Mouse (Mus musculus): ENCODE data around the gene Slc35e3.
"Not testable (repeated sequence)": the region's sequence is repeated elsewhere in the genome, so short reads cannot be mapped to it uniquely, and the experiment has no call there.

Gene Slc35e3

DNA sequence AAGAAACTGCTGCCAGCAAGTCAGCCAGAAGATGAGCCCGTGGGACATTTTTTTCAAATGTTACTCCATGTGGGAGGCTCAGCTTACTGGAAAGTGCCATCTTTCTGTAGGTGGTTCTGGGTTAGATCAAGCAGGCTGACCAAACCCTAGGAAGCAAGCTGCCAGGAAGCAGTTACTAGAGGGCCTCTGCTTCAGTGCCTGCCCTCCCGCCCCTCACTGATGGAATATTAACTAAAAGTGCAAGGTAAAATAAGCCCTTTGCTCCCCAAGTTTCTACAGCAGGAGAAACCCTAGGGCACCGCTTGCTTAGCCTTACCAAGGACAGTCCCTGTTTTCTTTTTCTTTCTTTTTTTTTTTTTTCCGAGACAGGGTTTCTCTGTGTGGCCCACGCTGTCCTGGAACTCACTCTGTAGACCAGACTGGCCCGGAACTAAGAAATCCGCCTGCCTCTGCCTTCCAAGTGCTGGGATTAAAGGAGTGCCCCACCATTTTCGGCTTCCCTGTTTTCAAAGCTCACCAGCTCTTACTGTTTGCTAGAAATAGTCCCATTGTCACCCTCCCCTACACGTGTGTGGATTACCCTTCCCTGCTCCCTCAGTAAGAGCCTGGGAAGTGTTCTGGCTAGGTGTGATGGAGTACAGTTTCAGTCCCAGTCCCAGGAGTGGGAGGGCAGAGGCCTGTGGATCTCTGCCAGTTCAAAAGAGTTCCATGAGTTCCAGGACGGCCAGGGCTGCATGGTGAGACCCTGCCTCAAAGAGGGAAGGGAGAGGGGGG is 2.3 kb upstream of the Slc35e3 start:
- no peak for DNase-seq

DNA sequence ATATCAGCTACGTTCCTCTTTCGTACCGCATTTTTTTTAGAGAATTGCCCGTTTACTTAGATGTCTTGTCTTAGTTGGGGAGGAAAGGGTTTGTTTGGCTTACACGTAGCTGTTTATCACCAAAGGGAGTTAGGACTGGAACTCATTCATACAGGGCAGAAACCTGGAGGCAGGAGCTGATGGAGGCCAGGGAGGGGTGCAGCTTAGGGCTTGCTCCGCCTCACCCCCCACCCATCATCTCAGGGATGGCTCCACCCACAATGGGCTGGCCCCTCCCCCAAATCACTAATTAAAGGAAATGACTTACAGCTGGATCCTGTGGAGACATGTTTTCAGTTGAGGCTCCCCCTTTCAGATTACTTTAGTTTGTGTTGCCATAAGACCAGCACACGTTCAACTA is 1.5 kb upstream of the Slc35e3 start:
- peak; percentile 19 for DNase-seq

DNA sequence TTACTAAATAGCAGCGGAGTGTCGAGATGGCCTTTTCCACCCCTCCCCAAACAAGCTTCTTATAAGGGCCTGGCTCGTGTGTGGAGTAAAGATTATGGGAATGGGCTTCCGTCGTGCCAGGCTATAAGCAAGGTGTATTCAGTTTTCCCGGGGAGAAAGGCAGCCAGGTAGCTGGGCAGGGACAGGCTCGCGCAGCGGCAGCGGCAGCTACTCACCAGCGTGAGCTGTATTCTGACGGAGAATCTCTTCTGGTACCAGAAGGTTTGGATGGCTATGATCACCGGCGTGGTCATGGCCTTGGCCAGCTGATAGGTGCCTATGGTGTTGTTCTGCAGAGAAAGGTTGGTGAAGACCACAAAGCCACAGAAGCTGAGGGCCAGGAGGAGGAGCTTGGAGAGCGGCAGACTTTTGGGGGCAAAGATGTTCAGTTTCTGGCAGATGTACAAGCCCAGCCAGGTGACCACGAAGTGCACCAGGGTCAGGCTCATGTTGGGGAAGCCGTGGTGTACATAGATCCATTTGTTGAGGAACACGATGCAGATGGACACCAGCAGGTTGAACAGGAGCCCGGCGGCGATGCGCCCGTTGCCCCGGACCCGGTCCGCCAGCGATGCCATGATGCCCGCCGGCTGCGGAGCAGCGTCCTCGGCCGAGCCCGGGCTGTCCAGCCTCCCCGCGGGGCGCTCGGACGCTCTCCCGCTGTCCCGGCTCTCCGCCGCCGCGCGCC is 432 bp downstream of the Slc35e3 start:
- DNase-seq, result peak; percentile 44

DNA sequence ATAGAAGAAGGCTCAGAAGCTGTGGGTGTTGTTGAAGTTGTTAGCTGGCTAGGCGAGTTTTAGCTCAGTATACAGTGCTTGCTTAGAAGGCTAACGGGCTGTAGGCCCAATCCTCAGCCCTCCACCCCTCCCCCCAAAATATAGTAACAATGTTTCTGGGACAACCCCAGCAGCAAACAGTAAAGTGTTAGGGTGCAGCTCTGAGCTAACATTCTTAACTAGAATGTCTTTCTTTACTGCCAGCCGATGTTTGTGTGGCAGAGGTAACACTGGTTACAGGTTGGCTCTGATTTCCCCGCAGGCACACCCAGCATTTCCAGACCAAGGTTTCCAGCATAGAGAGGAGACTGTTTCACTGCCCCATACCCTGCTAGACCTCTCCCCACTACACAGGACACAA is 2.2 kb downstream of the Slc35e3 start:
- no peak for DNase-seq

DNA sequence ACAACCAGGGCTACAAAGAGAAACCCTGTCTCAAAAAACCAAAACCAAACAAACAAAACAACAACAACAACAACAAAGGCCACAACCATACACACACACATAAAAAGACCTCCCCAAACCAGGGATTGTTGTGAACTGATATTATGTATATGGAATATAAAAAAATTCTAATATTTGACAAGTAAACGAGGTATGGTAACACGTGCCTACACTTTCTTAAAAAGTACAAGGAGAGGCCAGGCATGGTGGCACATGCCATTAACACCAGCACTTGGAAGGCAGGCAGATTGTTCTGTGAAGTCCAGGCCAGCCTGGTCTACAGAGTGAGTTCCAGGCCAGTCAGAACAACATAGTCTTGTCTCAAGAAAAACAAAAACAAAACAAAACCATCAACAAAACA is 3.0 kb downstream of the Slc35e3 start:
- no peak for DNase-seq

DNA sequence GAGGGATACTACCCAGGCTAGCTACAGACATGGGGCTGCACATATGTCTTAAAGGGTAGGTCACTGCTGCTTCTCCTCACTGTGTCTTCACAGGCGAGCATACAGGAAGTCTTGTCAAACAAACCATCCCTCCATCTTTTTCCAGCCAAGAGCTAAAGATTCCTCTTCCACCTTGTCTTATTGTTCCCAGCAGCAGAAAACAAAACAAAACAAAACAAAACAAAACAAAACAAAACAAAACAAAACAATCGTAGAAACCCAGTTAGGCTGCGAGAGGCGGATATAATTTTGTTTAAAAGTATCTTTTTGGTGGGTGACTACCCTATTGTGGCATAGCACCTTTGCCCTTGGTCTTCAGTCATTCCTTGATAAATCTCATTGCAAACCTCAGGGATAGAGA is 3.5 kb downstream of the Slc35e3 start:
- no peak for DNase-seq

DNA sequence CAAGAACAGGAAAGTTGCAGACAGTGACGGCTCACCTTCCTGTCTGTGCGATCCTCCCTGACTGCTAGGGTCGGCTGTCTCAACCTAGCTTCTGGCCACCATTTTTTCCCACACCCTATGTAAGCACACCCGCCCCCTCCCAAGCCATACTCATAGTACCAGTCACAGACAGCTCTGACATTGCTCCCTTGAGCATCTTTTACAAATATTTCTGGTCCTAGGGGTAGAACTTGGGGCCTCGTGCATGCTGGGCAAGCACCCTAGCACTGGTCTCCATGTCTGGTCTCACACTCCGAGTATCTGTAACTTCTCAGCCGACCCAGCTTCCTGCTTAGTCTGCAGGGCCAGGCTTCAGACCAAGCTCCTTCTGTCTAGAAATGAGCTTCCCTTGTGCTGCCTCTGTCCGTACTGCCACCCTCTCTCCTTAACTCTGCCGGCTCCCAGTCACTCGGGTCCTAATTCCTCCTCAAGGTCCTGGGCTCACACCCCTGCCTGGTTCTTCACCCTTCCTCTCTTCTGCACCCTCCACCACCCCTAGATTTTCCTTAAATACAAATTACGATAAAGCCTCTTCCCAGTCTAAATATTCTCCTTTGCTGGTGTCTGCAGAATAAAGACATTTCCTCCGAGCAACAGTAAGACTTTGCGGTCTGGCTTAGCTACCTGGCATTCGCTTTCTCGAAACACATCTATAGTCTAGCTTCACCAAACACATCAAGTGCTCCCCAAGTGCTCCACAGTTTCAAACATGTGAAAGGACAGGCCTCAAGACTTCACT is 4.3 kb downstream of the Slc35e3 start:
- DNase-seq, result no peak

DNA sequence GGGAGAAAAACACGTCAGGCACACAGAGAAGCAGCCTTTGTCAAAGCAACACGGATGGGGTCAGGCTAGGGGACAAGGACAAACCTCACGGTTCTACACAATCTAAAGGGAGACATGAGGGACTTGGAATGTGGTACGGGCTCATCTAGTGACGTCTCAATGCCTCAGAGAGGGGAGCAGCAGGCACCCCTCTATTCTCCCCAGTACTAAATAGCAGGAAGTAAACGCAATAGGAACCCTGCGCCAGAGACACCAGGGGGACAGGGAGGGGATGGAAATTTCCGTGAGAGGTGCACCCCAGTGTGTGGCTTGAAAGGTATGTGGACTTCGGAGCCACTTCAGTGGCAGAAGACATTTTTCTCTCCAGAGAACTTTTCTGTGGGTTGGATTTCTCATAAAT is 5.2 kb downstream of the Slc35e3 start:
- no peak for DNase-seq

DNA sequence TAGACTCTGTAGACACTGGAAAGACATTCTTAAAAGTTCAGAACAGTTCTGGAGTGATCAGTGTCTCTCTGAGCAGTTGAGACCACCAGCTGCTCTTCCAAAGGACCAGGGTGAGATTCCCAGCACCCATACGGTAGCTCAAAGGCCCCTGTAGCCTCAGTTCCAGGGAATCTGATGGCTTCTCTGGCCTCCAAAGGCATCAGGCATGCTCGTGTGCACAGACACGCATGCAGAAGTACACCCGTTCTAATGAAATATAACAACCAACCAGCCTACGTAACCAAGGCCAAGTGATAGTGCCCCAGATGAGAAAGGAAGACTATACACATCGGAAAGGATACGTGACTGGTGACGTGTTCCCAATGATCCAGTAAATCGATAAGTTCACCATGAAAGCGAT is 6.0 kb downstream of the Slc35e3 start:
- DNase-seq, result no peak

DNA sequence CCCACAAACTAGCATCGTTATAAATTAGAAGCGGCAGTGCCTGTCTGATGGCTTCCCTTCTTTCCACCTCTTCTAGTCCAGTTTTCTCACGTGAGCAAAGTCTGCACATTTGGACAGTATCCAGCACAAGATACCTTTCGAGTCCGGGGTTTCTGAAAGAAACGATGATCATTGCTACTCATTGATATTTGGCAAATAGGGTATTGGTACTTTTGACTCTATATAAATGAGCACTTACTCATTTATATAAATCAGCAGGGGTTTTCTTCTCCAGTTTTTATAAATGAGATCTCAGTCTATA is 6.6 kb downstream of the Slc35e3 start:
- no peak for DNase-seq

DNA sequence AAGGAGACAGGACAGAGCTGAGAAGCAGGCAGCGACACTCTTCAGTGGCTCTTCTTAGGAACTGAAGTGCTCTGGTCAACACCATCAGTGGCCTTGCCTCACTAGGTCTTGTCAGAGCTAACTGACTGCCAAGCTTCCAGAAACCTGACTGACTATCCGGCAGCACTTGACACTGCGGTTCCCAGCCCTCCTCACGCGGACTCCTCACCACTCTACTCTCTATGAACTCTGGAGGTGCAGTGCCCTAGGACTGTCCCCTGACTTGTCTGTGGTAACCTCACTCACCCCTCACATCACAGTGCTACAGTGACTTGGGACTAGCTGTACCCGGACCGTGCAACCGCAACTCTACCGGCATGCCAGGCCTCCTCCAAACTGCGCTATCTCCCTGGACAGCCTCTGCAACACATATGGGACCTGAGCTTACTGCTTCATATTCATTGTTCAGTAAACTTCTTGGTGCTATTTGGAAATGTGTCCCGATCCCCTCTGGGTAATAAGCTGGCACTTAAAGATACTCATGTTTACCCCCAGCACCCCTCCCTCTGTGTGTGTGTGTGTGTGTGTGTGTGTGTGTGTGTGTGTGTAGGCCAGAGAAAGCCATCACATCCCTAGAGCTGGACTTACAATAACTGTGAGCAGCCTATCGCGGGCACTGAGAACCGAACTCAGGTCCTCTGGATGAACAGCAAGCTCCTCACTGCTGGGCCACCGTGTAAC is 7.1 kb downstream of the Slc35e3 start:
- no peak for DNase-seq

DNA sequence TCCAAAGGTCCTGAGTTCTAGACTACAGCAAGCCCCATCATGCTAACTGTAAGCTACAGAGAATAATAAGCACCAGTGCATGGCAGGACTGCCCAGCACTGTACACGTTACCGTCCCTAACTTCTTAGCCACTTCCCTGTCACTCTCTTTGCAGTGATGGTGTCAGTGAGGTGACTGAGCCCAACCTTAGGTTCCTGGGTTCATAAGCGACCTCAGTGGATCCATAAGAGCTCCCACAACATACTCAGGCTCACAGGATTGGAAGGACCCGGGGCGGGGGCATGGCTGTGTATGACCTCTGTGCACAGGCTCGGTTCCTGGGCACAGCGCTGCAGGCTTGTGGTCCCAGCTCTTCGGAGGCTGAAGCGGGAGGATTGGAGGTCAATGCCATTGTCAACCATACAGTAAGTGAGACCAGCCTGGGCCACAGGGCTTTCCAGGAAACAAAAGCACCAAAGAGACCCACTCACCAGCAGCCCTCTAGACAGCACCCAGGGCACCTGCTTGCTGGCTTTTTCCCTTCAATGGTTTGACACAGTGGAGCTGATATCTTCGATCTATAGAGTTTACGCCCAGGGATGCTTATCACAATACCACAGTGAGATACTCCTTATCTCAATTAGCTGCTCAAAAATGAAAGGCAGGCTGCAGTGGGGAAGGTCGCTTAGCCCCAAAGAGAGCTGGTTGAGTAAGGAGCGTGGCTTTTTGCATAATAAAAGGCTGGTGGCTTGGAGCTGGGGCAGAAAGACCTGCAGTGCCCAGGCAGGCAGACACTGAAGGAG is 7.8 kb downstream of the Slc35e3 start:
- no peak for DNase-seq

DNA sequence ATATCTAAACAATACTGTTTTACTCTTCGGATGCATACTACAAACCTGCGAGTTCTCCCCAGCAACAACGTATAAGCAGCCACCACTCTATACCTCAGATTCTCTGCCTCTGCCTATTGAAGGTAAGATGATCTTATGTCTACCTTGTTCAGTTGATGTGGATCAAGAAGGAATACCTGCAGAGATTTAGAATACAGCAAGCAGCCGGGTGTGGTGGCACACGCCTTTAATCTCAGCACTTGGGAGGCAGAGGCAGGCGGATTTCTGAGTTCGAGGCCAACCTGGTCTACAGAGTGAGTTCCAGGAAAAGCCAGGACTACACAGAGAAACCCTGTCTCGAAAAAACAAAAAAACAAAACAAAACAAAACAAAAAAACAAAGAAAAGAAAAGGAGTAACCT is 8.7 kb downstream of the Slc35e3 start:
- not testable (repeated sequence) for DNase-seq

DNA sequence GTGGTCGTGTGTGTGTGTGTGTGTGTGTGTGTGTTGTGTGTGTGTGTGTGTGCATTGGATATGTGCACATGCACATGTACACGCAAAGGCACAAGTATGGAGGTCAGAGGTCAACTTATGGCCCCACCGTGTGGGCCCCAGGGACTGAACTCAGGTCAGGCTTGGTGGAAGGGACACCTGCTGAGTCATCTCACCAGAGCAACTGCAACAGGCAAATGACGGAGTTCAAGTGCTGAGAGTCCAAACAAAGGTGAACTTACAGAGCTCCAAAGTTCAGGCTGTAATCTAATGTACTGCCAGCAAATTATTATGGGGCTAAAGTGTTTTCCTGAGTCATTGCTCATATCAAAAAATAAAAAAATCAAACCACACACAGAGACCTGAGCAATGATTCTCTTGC is 9.1 kb downstream of the Slc35e3 start:
- DNase-seq, result no peak

DNA sequence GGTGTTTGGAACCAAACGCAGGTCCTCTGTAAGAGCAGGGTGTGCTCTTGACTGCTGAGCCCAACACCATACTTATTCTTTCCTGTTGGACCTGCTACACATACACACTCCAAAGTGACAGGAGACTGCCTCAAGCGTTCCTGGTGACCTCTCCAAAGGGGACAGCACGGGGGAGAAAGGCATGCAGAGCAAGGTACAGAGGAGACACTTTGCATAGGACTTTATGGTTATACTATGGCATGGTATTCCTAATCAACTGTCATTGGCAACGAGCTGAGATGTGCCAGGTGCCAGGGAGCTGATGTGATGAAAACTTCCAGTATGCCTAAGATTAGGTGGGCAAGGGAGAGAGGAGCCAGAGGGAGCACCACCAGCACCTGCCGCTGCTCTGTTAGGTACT is 9.6 kb downstream of the Slc35e3 start:
- DNase-seq, result no peak

DNA sequence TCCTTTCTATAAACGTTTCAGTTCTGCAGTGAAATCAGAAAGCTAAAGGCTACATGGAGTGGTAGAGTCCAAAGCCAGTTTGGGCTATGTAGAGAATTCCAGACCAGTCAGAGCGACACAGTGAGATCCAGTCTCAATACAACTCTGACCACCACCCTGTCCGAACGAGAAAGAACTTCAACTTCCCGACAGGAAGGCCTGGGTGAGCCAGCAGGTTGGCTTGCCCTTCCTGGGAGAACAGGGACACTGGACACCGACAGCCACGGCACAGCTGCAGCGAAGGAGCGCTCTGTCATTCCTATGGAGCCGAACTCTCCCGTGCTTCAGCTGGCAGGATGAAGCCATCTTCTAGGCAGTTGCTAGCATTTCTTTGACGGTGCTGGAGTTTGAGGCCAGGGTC is 10.8 kb downstream of the Slc35e3 start:
- not testable (repeated sequence) for DNase-seq

DNA sequence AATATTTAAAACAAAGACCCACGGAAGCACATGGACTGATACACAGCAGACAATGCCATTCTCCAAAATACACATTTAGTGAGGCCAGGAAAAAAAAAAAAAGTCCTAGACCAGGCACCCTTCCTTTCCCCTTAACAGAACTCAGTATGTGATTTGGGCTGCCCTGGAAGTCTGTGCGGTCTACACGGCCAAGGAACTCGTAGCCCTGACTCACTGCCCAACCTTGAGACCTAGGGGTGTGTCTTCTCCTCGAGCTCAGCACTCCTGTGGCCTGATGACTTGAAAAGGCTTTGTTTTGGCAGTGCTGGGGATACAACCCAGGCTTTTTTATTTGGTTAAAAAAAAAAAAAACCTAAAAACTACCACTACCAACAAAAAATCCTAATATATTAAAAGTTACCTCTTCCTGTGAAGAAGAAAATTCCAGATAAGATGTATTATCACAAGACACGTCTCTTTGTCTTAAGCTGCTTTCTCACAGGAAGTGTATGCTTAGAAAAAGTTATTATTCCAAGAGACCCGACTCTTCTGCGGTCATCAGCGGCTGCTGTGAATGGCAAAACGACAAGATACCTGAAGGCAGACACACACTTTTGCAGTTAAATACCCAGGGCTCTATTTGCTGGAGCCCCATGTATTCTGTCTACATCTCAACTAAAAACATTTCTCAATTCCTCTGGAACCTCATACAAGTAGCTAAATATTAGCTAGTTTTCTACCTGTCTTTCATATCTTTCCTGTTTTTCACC is 11.9 kb downstream of the Slc35e3 start:
- not testable (repeated sequence) for DNase-seq

DNA sequence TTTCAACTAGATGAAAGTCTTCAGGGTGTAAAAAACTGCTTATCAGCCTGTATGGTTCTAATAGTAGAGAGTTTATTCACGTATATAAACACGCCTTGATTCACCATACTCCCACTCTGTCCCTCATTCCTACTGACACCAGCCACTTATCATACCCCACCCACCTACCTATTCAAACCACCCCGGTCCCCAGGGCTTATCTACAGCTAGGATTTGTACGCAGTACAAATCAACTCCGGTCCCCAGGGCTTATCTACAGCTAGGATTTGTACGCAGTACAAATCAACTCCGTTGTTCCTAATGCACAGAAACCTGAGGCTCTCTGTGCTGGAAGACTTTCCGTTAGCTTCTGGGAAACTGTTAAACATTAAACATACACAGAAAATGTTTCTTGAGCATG is 12.5 kb downstream of the Slc35e3 start:
- not testable (repeated sequence) for DNase-seq

DNA sequence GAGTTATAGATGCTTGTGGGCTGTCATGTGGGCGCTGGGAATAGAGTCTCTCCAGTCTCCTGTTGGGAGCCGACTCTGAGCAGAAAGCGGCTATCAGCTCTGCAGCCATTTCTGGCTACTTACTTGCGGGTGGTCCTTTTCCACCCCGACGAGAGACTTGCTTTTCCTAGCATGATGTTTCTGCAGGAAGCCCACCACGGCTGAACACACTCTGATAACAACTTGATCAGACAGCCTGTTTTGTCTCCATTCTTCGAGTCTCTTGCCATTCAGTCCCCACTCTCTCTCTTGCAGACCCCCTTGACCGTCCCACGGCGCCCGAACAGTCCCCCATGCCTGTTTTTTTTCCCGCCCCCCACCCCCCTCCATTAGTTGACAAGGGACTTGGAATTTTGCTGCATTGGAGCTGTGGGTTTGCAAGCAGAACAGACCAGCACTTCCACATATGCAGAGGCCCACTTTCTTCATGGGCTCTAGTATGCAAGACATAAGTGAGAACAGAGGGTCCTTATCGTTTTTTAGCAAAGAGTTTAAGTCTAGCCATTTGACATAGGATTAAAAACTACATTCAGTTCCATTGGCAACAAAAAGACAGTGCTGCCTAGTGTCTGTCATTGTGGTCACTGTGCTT is 13.1 kb downstream of the Slc35e3 start:
- no peak for DNase-seq

DNA sequence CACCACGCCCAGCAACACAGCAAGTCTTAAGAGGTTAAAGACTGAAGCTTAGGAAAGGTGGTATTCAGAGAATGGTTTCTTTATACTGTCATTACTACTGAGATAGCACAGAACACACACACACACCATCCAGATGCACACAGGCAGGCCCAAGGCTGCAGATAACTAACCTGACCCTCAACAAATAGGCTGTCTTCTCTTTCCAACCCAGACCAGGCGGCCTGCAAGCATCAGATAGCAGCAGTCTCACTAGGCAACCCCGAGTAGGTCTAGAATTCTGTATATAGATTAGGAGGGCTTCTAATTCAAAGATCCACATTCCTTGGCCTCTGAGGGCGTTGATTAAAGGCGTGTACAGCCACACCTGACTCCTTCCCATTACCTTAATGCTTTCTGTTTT is 14.0 kb downstream of the Slc35e3 start:
- DNase-seq, result no peak

All from cerebellum, adult 9-10 months (tissue).